Mouse (Mus musculus): ENCODE results near the gene Actl11.

The Actl11 gene

GRCm38 (mm10) chr9:107961881-107962280 lies 33.6 kb downstream of the Actl11 start:
- peak; percentile 83 for DNase-seq (ENCODE audit: low read depth)

GRCm38 (mm10) chr9:107962916-107963315 lies 34.6 kb downstream of the Actl11 start:
- no peak for DNase-seq (ENCODE audit: low read depth)

- peak; percentile 93 for DNase-seq (ENCODE audit: low read depth)
Measured at GRCm38 (mm10) chr9:107963700-107964099, 35.4 kb downstream of the Actl11 start.

- no peak for DNase-seq (ENCODE audit: low read depth)
Measured at GRCm38 (mm10) chr9:107964681-107965080, 36.4 kb downstream of the Actl11 start.

- no peak for DNase-seq (ENCODE audit: low read depth)
Measured at GRCm38 (mm10) chr9:107966676-107967075, 38.4 kb downstream of the Actl11 start.

GRCm38 (mm10) chr9:107967437-107967836 lies 39.2 kb downstream of the Actl11 start:
- DNase-seq (ENCODE audit: low read depth), result no peak

GRCm38 (mm10) chr9:107968531-107968930 lies 40.3 kb downstream of the Actl11 start:
- no peak for DNase-seq (ENCODE audit: low read depth)

GRCm38 (mm10) chr9:107970311-107970710 lies 42.0 kb downstream of the Actl11 start:
- DNase-seq (ENCODE audit: low read depth), result no peak

GRCm38 (mm10) chr9:107971690-107972541 lies 43.6 kb downstream of the Actl11 start:
- DNase-seq (ENCODE audit: low read depth), result no peak

- DNase-seq (ENCODE audit: low read depth), result peak; percentile 16
Measured at GRCm38 (mm10) chr9:107974491-107975171, 46.4 kb downstream of the Actl11 start.

GRCm38 (mm10) chr9:107975399-107976386 lies 47.4 kb downstream of the Actl11 start, which contains the start of gene Uba7:
TSS of gene Uba7 (plus strand) at chr9:107975505.
- DNase-seq (ENCODE audit: low read depth), result peak; percentile 72

- no peak for DNase-seq (ENCODE audit: low read depth)
Measured at GRCm38 (mm10) chr9:107978815-107979214, 50.5 kb downstream of the Actl11 start.

All from NIH3T3 (cell line).